Mouse (Mus musculus) liver, postnatal 0 days (tissue): ENCODE results near the gene Kcnip1.

Source experiments
- CTCF ChIP-seq: sonication (generic); IDR thresholded peaks from 2 replicates; pipeline ENCODE4 v1.5.1; 2016; ENCODE audit warnings: antibody characterized with exemption, low read depth
- EP300 ChIP-seq: IDR thresholded peaks from 2 replicates; pipeline ENCODE4 v1.6.1; 2016; ENCODE audit warnings: antibody characterized with exemption, low read depth, mild to moderate bottlenecking

GRCm38 (mm10) chr11:33849614-33850013, 143.3 kb downstream of the Kcnip1 start:
- no peak for TF ChIP-seq CTCF
- no peak for TF ChIP-seq EP300
